Mouse (Mus musculus) regulatory T cell (primary cell): Measurements from ENCODE around the gene Rpl41.

Experiments used
- in situ Hi-C: fragments of 300-600 bp; cut with MboI, MseI; formaldehyde crosslinking; loops from one replicate; pipeline ENCODE4 v1.15.1; 2025; ENCODE audit warnings: high pct_unique_total_duplicates

Rpl41 gene

GRCm38 (mm10) chr10:128548947-128549681, at the start of gene Rpl41:
Rpl41 (minus strand) TSS chr10:128549305.
- in situ Hi-C loops = loop anchor here (10.0 kb wide), 1 partner anchor 1234 kb away; the partner anchor contains the start of gene Mars

GRCm38 (mm10) chr10:128598476-128598875, 49.4 kb upstream of the Rpl41 start:
- in situ Hi-C loops = no loop called here

- in situ Hi-C loops = no loop called here
Measured at GRCm38 (mm10) chr10:128592797-128593196, 43.7 kb upstream of the Rpl41 start.

- in situ Hi-C loops = no loop called here
Measured at GRCm38 (mm10) chr10:128591436-128591835, 42.3 kb upstream of the Rpl41 start.

- in situ Hi-C loops = no loop called here
Measured at GRCm38 (mm10) chr10:128590193-128590690, 41.1 kb upstream of the Rpl41 start.

- in situ Hi-C loops = no loop called here
Measured at GRCm38 (mm10) chr10:128589464-128590192, 40.5 kb upstream of the Rpl41 start, which contains the start of gene Erbb3. Erbb3 (minus strand) TSS chr10:128589652.

- in situ Hi-C loops = no loop called here
Measured at GRCm38 (mm10) chr10:128588775-128589463, 39.8 kb upstream of the Rpl41 start.

GRCm38 (mm10) chr10:128588136-128588535, 39.0 kb upstream of the Rpl41 start:
- in situ Hi-C loops = no loop called here

- in situ Hi-C loops = no loop called here
Measured at GRCm38 (mm10) chr10:128587697-128588096, 38.6 kb upstream of the Rpl41 start.

- in situ Hi-C loops = no loop called here
Measured at GRCm38 (mm10) chr10:128587120-128587519, 38.0 kb upstream of the Rpl41 start.

- in situ Hi-C loops = no loop called here
Measured at GRCm38 (mm10) chr10:128586546-128586945, 37.4 kb upstream of the Rpl41 start.

- in situ Hi-C loops = no loop called here
Measured at GRCm38 (mm10) chr10:128584386-128584785, 35.3 kb upstream of the Rpl41 start.

- in situ Hi-C loops = no loop called here
Measured at GRCm38 (mm10) chr10:128583644-128584043, 34.5 kb upstream of the Rpl41 start.

GRCm38 (mm10) chr10:128579731-128580130, 30.6 kb upstream of the Rpl41 start:
- in situ Hi-C loops = no loop called here

- in situ Hi-C loops = no loop called here
Measured at GRCm38 (mm10) chr10:128579298-128579697, 30.2 kb upstream of the Rpl41 start.

- in situ Hi-C loops = no loop called here
Measured at GRCm38 (mm10) chr10:128578330-128578729, 29.2 kb upstream of the Rpl41 start.

- in situ Hi-C loops = no loop called here
Measured at GRCm38 (mm10) chr10:128575063-128575462, 26.0 kb upstream of the Rpl41 start.

GRCm38 (mm10) chr10:128565788-128566531, 16.9 kb upstream of the Rpl41 start, which contains the start of gene Pa2g4:
Pa2g4 (minus strand) TSS chr10:128565987.
- in situ Hi-C loops = loop anchor here (5.0 kb wide), 1 partner anchor 41 kb away; no protein-coding TSS in a partner anchor

- in situ Hi-C loops = loop anchor here (5.0 kb wide), 1 partner anchor 42 kb away; no protein-coding TSS in a partner anchor
Measured at GRCm38 (mm10) chr10:128565206-128565787, 16.2 kb upstream of the Rpl41 start.

GRCm38 (mm10) chr10:128563544-128563943, 14.4 kb upstream of the Rpl41 start:
- in situ Hi-C loops = no loop called here

- in situ Hi-C loops = no loop called here
Measured at GRCm38 (mm10) chr10:128556963-128557362, 7.9 kb upstream of the Rpl41 start.
